Mouse (Mus musculus) kidney, adult 2 months (tissue): ENCODE measurements at regions not wholly inside any gene's neighbourhood (a gene's known extent, or its start where the extent isn't known, plus 50 kb on each side); places are given as distances from the start of the nearest gene placed in this dataset.

ENCODE experiments used
- CTCF ChIP-seq: fragments of 200-500 bp; conservative IDR thresholded peaks from 2 replicates; pipeline ENCODE4 v1.5.1; 2011; ENCODE audit warnings: low read depth, mild to moderate bottlenecking, control low read depth, low read length, moderate library complexity, mixed read lengths; ENCODE audit not compliant: insufficient read depth, insufficient read length
- POLR2A ChIP-seq: fragments of 200-500 bp; IDR thresholded peaks from one replicate; pipeline ENCODE4 v1.6.1; 2011; ENCODE audit warnings: low read depth, low read length, control low read depth

DNA sequence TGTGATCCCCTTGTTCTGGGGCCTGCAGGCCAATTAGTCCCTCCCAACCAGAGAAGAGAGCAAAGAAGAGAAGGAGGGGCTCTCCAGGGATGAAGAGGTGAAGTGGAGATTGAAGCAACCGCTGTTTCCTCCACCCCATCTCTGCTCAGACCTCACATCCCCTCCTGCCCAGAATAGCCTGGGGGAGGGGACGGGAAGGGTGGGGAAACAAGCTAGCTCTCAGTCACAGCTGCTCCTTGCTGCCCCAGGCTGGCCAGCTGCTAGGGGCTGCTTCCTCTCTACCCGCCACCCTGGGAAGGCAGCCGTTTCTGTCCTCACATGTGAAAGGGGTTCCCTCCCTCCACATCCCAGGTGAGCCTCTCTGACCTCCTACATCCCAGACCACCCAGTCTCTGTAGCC lies 135.2 kb downstream of the Cdc5l start:
- TF ChIP-seq POLR2A (no peak), CTCF (no peak)
